Mouse (Mus musculus): ENCODE results near the gene Ubxn11. TPM values are rescaled to one million over a fixed set of nuclear protein-coding genes. Genes with fewer than 3 reads are reported as not detected.

Ubxn11 gene
- total RNA-seq, 1 experiment from 2014 or later: 10.6 TPM

Other genes with a start within 250 kb of the Ubxn11 start
- 62.2 and 80.0 TPM in 2 replicates for gene Rps6ka1, start 214.8 kb upstream of the Ubxn11 start, total RNA-seq (2017)
- gene Hmgn2, start 133.9 kb upstream of the Ubxn11 start, total RNA-seq (2017): 497 and 549 TPM in 2 replicates
- 13.2 and 21.0 TPM in 2 replicates for gene Dhdds, start 101.7 kb upstream of the Ubxn11 start, total RNA-seq (2017)
- 0.18 TPM in 1 of 2 replicates, not detected in the other for gene Lin28a, start 83.7 kb upstream of the Ubxn11 start, total RNA-seq (2017)
- not detected in 2 replicates for gene Zfp683, start 48.7 kb upstream of the Ubxn11 start, total RNA-seq (2017)
- gene Crybg2, start 41.8 kb upstream of the Ubxn11 start, total RNA-seq (2017): not detected in 2 replicates
- gene Cd52, start 7.5 kb upstream of the Ubxn11 start, total RNA-seq (2017): 215 and 234 TPM in 2 replicates
- gene Sh3bgrl3, start 26.2 kb downstream of the Ubxn11 start, total RNA-seq (2017): 165 and 201 TPM in 2 replicates
- gene Cep85, start 84.5 kb downstream of the Ubxn11 start, total RNA-seq (2017): 25.2 and 51.2 TPM in 2 replicates
- not detected in 2 replicates for gene Gm7534, start 100.4 kb downstream of the Ubxn11 start, total RNA-seq (2017)
- gene Catsper4, start 124.8 kb downstream of the Ubxn11 start, total RNA-seq (2017): not detected in 2 replicates
- gene Cnksr1, start 135.8 kb downstream of the Ubxn11 start, total RNA-seq (2017): not detected in 2 replicates
- gene E130218I03Rik, start 141.1 kb downstream of the Ubxn11 start, total RNA-seq (2017): 1.8 TPM in 1 of 2 replicates, not detected in the other
- 8.6 and 13.1 TPM in 2 replicates for gene Zfp593, start 143.0 kb downstream of the Ubxn11 start, total RNA-seq (2017)
- not detected in 2 replicates for gene Gm30191, start 144.4 kb downstream of the Ubxn11 start, total RNA-seq (2017)
- gene Grrp1, start 151.5 kb downstream of the Ubxn11 start, total RNA-seq (2017): not detected in 2 replicates
- 27.9 and 36.1 TPM in 2 replicates for gene Pdik1l, start 185.3 kb downstream of the Ubxn11 start, total RNA-seq (2017)
- gene Trim63, start 212.6 kb downstream of the Ubxn11 start, total RNA-seq (2017): not detected in 2 replicates
- not detected in 2 replicates for gene Slc30a2, start 240.6 kb downstream of the Ubxn11 start, total RNA-seq (2017)

Measured in common myeloid progenitor, adult 5-6 weeks (primary cell).